8 mouse cellular contexts compared by ENCODE assay signal in the genomic region with DNA sequence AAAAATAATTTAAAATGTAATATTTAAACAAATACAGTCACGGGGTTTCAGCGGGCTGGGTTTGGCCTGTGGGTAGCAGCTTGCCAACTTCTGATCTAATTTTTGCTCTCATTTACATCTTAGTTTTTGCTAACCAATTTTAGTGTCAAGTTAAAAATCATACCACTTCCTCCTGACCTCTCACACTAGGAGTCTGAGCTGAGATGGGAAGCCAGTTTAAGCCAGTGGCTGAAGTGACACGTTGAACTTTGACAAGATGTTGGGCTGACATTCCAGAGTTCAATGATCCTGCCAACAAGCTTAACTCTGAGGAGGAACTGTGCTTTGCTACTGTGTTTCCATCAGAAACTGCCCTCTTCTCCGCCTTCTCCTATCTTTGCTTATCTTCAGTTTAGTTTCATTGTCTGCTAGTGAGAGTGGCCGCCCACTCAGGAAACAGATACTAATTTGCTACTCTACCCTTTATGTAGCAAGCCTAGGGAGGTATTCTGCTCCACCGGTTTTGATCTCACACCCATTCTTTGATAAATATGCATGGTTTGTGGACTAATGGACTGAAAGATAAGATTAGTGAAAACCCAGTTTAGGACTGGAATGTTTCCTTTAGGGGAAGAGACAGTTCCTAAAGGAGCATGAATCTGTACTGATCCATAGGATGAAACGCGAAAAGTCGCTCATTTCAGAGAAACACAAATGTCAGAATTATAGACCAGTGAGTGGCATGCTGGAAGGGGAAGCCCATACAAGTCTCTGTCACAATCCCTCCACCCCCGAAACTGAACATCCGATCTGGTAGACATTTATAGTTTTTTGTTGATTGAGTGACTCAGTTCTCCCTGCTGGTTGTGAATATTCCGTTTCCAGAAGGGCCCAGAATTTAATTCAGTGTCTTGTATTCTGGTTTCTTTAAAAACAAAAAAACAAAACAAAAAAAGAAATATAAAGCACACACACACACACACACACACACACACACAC. TPM values are rescaled to one million over a fixed set of nuclear protein-coding genes. Genes with fewer than 3 reads are reported as not detected.
DNase-seq lines count a peak whose midpoint lies in the region; ATAC-seq and TF ChIP-seq lines count a peak whose summit lies in the region.

No protein-coding gene starts in this region.

- peak overlapping the region; percentile 97 for H3ac ChIP-seq in myocyte (ENCODE audit: control insufficient read depth, insufficient read length)

- H3K4me1 ChIP-seq in embryonic facial prominence, embryonic 11.5 days (ENCODE audit: control insufficient read depth, insufficient read depth, low read length) = no peaks in the 10 kb centered on the region
- H3K4me1 ChIP-seq in hindbrain, embryonic 16.5 days (ENCODE audit: control insufficient read depth, insufficient read depth, low read depth, low read length) = peaks cover 21% of the 10 kb centered on the region
- peaks cover 34% of the 10 kb centered on the region for H3K4me1 ChIP-seq in liver, embryonic 12.5 days

- no peak overlapping the region for H3K9ac ChIP-seq in embryonic facial prominence, embryonic 11.5 days (replicated peaks; ENCODE audit: low read length)
- peak overlapping the region; percentile 46; the same call in 1 of the 2 replicates for H3K9ac ChIP-seq in hindbrain, embryonic 16.5 days (ENCODE audit: low read depth, low read length)
- peak overlapping the region; percentile 89 for H3K9ac ChIP-seq in liver, embryonic 12.5 days

- no peak for DNase-seq in layer of hippocampus, adult 2 months (ENCODE audit: low spot score in 2 of 2)
- DNase-seq in layer of hippocampus, adult 9-11 months = no peak
- no peak for DNase-seq in embryonic facial prominence, embryonic 11.5 days (ENCODE audit: low spot score)
- no peak for DNase-seq in adrenal gland, postnatal 10 days
- DNase-seq in gastrocnemius, postnatal 4 days (ENCODE audit: low spot score in 2 of 2) = no peak

- H3K36me3 ChIP-seq in embryonic facial prominence, embryonic 11.5 days (replicated peaks; ENCODE audit: control insufficient read depth, insufficient read depth, low read depth, low read length) = no peaks in the 10 kb centered on the region
- no peaks in the 10 kb centered on the region for H3K36me3 ChIP-seq in hindbrain, embryonic 16.5 days (ENCODE audit: control insufficient read depth, insufficient read depth, low read length)
- H3K36me3 ChIP-seq in liver, embryonic 12.5 days = no peaks in the 10 kb centered on the region
- no peaks in the 10 kb centered on the region for H3K36me3 ChIP-seq in myocyte (ENCODE audit: control insufficient read depth, insufficient read depth)

- H3K4me2 ChIP-seq in embryonic facial prominence, embryonic 11.5 days (ENCODE audit: low read depth, low read length) = no peak overlapping the region; the same call in 1 of the 2 replicates
- H3K4me2 ChIP-seq in hindbrain, embryonic 16.5 days (ENCODE audit: low read length) = peak overlapping the region; percentile 76
- H3K4me2 ChIP-seq in liver, embryonic 12.5 days = peak overlapping the region; percentile 79
- H3K4me2 ChIP-seq in myocyte (ENCODE audit: low read depth) = peak overlapping the region; percentile 76

- H3K4me3 ChIP-seq in layer of hippocampus, adult 2 months = peak overlapping the region; percentile 78
- H3K4me3 ChIP-seq in embryonic facial prominence, embryonic 11.5 days (ENCODE audit: low read depth, low read length) = peak overlapping the region; percentile 86
- H3K4me3 ChIP-seq in hindbrain, embryonic 16.5 days (ENCODE audit: low read length) = peak overlapping the region; percentile 96
- H3K4me3 ChIP-seq in liver, embryonic 12.5 days = peak overlapping the region; percentile 84
- H3K4me3 ChIP-seq in myocyte = peak overlapping the region; percentile 63

- peak overlapping the region; percentile 98 for H3K27ac ChIP-seq in layer of hippocampus, adult 2 months
- H3K27ac ChIP-seq in embryonic facial prominence, embryonic 11.5 days (replicated peaks; ENCODE audit: low read depth, low read length) = no peak overlapping the region
- H3K27ac ChIP-seq in hindbrain, embryonic 16.5 days (ENCODE audit: low read depth, low read length) = peak overlapping the region; percentile 98
- peak overlapping the region; percentile 53 for H3K27ac ChIP-seq in liver, embryonic 12.5 days

- TF ChIP-seq CTCF in layer of hippocampus, adult 2 months (conservative IDR thresholded peaks at IDR 0.05) = no peak

- no peaks in the 10 kb centered on the region for H3K9me3 ChIP-seq in embryonic facial prominence, embryonic 11.5 days (replicated peaks; ENCODE audit: control insufficient read depth, low read length)
- no peaks in the 10 kb centered on the region for H3K9me3 ChIP-seq in hindbrain, embryonic 16.5 days (ENCODE audit: control insufficient read depth, low read length)
- no peaks in the 10 kb centered on the region for H3K9me3 ChIP-seq in liver, embryonic 12.5 days (replicated peaks)

- ATAC-seq in embryonic facial prominence, embryonic 11.5 days (replicated peaks; ENCODE audit: insufficient number of reproducible peaks, low FRiP score, low TSS enrichment, low read depth) = no peak
- ATAC-seq in hindbrain, embryonic 16.5 days = no peak
- ATAC-seq in liver, embryonic 12.5 days = peak; percentile 21; the same call in 1 of the 2 replicates

- no peak for TF ChIP-seq POLR2A in myocyte (IDR thresholded peaks at IDR 0.05; ENCODE audit: insufficient read length, low read depth)

- WGBS in embryonic facial prominence, embryonic 11.5 days = 65% methylated on average over 12 of the region's 12 CpGs
- WGBS in hindbrain, embryonic 16.5 days = 47% methylated on average over 12 of the region's 12 CpGs
- WGBS in liver, embryonic 12.5 days (ENCODE audit: insufficient replicate concordance) = 23% methylated on average over 12 of the region's 12 CpGs

- no peaks in the 10 kb centered on the region for H3K27me3 ChIP-seq in embryonic facial prominence, embryonic 11.5 days (ENCODE audit: control insufficient read depth, insufficient read depth, low read length)
- H3K27me3 ChIP-seq in hindbrain, embryonic 16.5 days (replicated peaks; ENCODE audit: control insufficient read depth, insufficient read depth, low read length) = no peaks in the 10 kb centered on the region
- no peaks in the 10 kb centered on the region for H3K27me3 ChIP-seq in liver, embryonic 12.5 days (replicated peaks)
- no peaks in the 10 kb centered on the region for H3K27me3 ChIP-seq in myocyte (ENCODE audit: control insufficient read depth, insufficient read depth, insufficient read length)

- H3K79me2 ChIP-seq in myocyte (ENCODE audit: control insufficient read depth, insufficient read depth) = peaks cover 32% of the 10 kb centered on the region

TF ChIP-seq in myocyte, 11 proteins besides CTCF, POLR2A, EP300 and RAD21:
- TF ChIP-seq TCF3 (IDR thresholded peaks at IDR 0.05; ENCODE audit: insufficient read length, low read depth) = no peak
- no peak for TF ChIP-seq E2F4 (IDR thresholded peaks at IDR 0.05; ENCODE audit: insufficient read depth)
- TF ChIP-seq REST (IDR thresholded peaks at IDR 0.05; ENCODE audit: insufficient read depth, insufficient read length) = no peak
TF ChIP-seq in myocyte: peak in this region for 0.

RNA-seq across cellular contexts. Expression of gene Ccdc50, which starts 0.7 kb away (rescaled TPM):
- total RNA-seq in layer of hippocampus, adult 2 months (2021) = 10 to 100 TPM; 49.0 TPM
- polyA plus RNA-seq in embryonic facial prominence, embryonic 11.5 days (2014; fragmentation: Nextera tagmentation; extraction: Ambion mirVana) = 67.4 and 67.8 TPM in 2 replicates
- polyA plus RNA-seq in hindbrain, embryonic 16.5 days (2015; fragmentation: Nextera tagmentation; extraction: Ambion mirVana) = 32.7 and 39.5 TPM in 2 replicates
- polyA plus RNA-seq in liver, embryonic 12.5 days (2016; fragmentation: Nextera tagmentation; extraction: Ambion mirVana) = 21.6 and 22.1 TPM in 2 replicates
- 13.8 TPM for polyA plus RNA-seq in myocyte (2012; fragmentation: generic; extraction: Trizol)
- total RNA-seq in adrenal gland, postnatal 10 days (2021) = 10 to 100 TPM; 86.2 to 90.9 TPM
- total RNA-seq in gastrocnemius, postnatal 4 days (2021) = 100 to 1,000 TPM in 1 of 2 experiments, 10 to 100 TPM in 1; 94.3 to 107 TPM

RNA-seq across cellular contexts. Expression of gene Uts2b, which starts 17.9 kb away (rescaled TPM):
- total RNA-seq in layer of hippocampus, adult 2 months (2021) = not detected
- not detected in 2 replicates for polyA plus RNA-seq in embryonic facial prominence, embryonic 11.5 days (2014; fragmentation: Nextera tagmentation; extraction: Ambion mirVana)
- polyA plus RNA-seq in hindbrain, embryonic 16.5 days (2015; fragmentation: Nextera tagmentation; extraction: Ambion mirVana) = 7.5 and 7.6 TPM in 2 replicates
- not detected in 2 replicates for polyA plus RNA-seq in liver, embryonic 12.5 days (2016; fragmentation: Nextera tagmentation; extraction: Ambion mirVana)
- polyA plus RNA-seq in myocyte (2012; fragmentation: generic; extraction: Trizol) = not detected
- not detected for total RNA-seq in adrenal gland, postnatal 10 days (2021)
- not detected for total RNA-seq in gastrocnemius, postnatal 4 days (2021)
